Comparison of ENCODE assay signal across 26 mouse cellular contexts in the genomic region with DNA sequence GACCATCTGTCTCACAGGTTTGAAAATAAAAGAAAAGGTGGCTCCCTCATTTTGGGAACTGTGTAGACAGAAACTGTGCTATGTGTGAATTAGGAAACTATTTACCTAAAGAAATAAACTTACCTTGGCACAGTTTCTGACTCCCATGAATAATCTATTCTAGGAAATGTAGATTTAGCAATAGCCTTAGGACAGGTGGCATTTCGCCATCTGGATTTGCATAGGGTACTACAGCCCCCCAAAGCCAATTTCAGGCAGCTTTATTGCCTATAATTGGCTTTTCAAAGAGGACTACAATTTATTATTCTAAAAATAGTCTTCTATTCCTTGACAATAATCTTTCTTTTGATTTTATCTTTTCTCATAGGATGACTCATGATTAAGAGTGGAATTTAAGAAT.
A peak's percentile ranks its signal among the peaks of the same experiment; 100 is the strongest.
DNase-seq lines count a peak whose midpoint lies in the region; ATAC-seq and TF ChIP-seq lines count a peak whose summit lies in the region.
"Had no signal": no experiment of that assay in that cellular context is flagged by ENCODE, and none has a peak within 500 bp of the region (broad histone marks: within the 10 kb centered on the region; RNA-seq: fewer than 3 reads in every experiment).

No protein-coding gene starts in this region.

- no peaks in the 10 kb centered on the region for H3K27me3 ChIP-seq in forebrain, embryonic 13.5 days
- no peaks in the 10 kb centered on the region for H3K27me3 ChIP-seq in forebrain, embryonic 10.5 days (ENCODE audit: poor library complexity, severe bottlenecking)
- no peaks in the 10 kb centered on the region for H3K27me3 ChIP-seq in heart, adult 2 months (ENCODE audit: control insufficient read depth, insufficient read depth, low read length)
- H3K27me3 ChIP-seq in thymus, adult 2 months (ENCODE audit: control insufficient read depth, insufficient read depth, low read length): no peaks in the 10 kb centered on the region
- H3K27me3 ChIP-seq: embryonic facial prominence, embryonic 15.5 days; hindbrain, embryonic 12.5 days had no signal

- no peaks in the 10 kb centered on the region for H3K36me3 ChIP-seq in forebrain, embryonic 13.5 days (ENCODE audit: poor library complexity, severe bottlenecking)
- H3K36me3 ChIP-seq in forebrain, embryonic 10.5 days (replicated peaks): no peaks in the 10 kb centered on the region
- H3K36me3 ChIP-seq in heart, adult 2 months (ENCODE audit: control insufficient read depth, insufficient read depth, low read length): no peaks in the 10 kb centered on the region; the same call in 1 of the 2 replicates
- H3K36me3 ChIP-seq in thymus, adult 2 months (ENCODE audit: control insufficient read depth, insufficient read depth, low read length): no peaks in the 10 kb centered on the region
- H3K36me3 ChIP-seq: embryonic facial prominence, embryonic 15.5 days; G1E; heart, embryonic 10.5 days; hindbrain, embryonic 12.5 days had no signal

- H3K9me3 ChIP-seq in forebrain, embryonic 13.5 days (replicated peaks): no peaks in the 10 kb centered on the region
- H3K9me3 ChIP-seq in forebrain, embryonic 10.5 days: no peaks in the 10 kb centered on the region
- H3K9me3 ChIP-seq: embryonic facial prominence, embryonic 15.5 days; G1E; heart, embryonic 10.5 days; hindbrain, embryonic 12.5 days had no signal

- no peak overlapping the region for H3K27ac ChIP-seq in forebrain, embryonic 13.5 days
- no peak overlapping the region for H3K27ac ChIP-seq in forebrain, embryonic 10.5 days
- H3K27ac ChIP-seq in heart, adult 2 months: peak overlapping the region; percentile 70
- no peak overlapping the region for H3K27ac ChIP-seq in thymus, adult 2 months (ENCODE audit: control insufficient read depth, insufficient read depth, low read length)
- H3K27ac ChIP-seq: embryonic facial prominence, embryonic 15.5 days; gastrocnemius, adult 2 months; heart, embryonic 10.5 days; hindbrain, embryonic 12.5 days had no signal

- peak; percentile 85 for ATAC-seq in forebrain, embryonic 13.5 days
- ATAC-seq: CD4-positive, CD25-positive, alpha-beta regulatory T cell, adult 4 months; hindbrain, embryonic 16.5 days had no signal

- no peak overlapping the region for H3K4me3 ChIP-seq in forebrain, embryonic 13.5 days
- H3K4me3 ChIP-seq in forebrain, embryonic 10.5 days: no peak overlapping the region
- H3K4me3 ChIP-seq in heart, adult 2 months: no peak overlapping the region
- no peak overlapping the region for H3K4me3 ChIP-seq in thymus, adult 2 months (ENCODE audit: control insufficient read depth, insufficient read depth, low read length)
- H3K4me3 ChIP-seq: embryonic facial prominence, embryonic 15.5 days; erythroblast, embryonic 14.5 days; gastrocnemius, adult 2 months; heart, embryonic 10.5 days; hindbrain, embryonic 12.5 days had no signal

- no peak for TF ChIP-seq POLR2A in heart, adult 2 months (IDR thresholded peaks at IDR 0.05; ENCODE audit: insufficient read depth, low read depth, low read length)
- no peak for TF ChIP-seq POLR2A in brain, embryonic 14.5 days (IDR thresholded peaks at IDR 0.05; ENCODE audit: borderline replicate concordance, extremely low read depth, insufficient read depth, insufficient read length, poor library complexity, severe bottlenecking)
- no peak for TF ChIP-seq POLR2A in thymus, adult 2 months (IDR thresholded peaks at IDR 0.05; ENCODE audit: control insufficient read depth, extremely low read depth, insufficient read depth, low read length, poor library complexity)

- 80% methylated on average over 1 of the region's 1 CpGs for WGBS in forebrain, embryonic 13.5 days
- 83% methylated on average over 1 of the region's 1 CpGs for WGBS in forebrain, embryonic 10.5 days
- 73% methylated on average over 1 of the region's 1 CpGs for WGBS in heart, adult 2 months
- WGBS in thymus, adult 2 months: 95% methylated on average over 1 of the region's 1 CpGs

- no peak for TF ChIP-seq EP300 in heart, adult 2 months (IDR thresholded peaks at IDR 0.05; ENCODE audit: insufficient read depth, low read depth, low read length)

- no peaks in the 10 kb centered on the region for H3K79me2 ChIP-seq in heart, adult 2 months (replicated peaks; ENCODE audit: control insufficient read depth, insufficient read depth, low read length)

- no peaks in the 10 kb centered on the region for H3K4me1 ChIP-seq in forebrain, embryonic 13.5 days
- H3K4me1 ChIP-seq in forebrain, embryonic 10.5 days: no peaks in the 10 kb centered on the region
- H3K4me1 ChIP-seq in heart, adult 2 months (ENCODE audit: control insufficient read depth, insufficient read depth, low read length): no peaks in the 10 kb centered on the region
- H3K4me1 ChIP-seq in thymus, adult 2 months (replicated peaks; ENCODE audit: control insufficient read depth, insufficient read depth, low read length): no peaks in the 10 kb centered on the region
- H3K4me1 ChIP-seq: embryonic facial prominence, embryonic 15.5 days; heart, embryonic 10.5 days; hindbrain, embryonic 12.5 days had no signal

- no peak for DNase-seq in forebrain, embryonic 10.5 days (ENCODE audit: extremely low spot score, low spot score)
- DNase-seq in heart, adult 2 months: no peak
- DNase-seq in heart, adult 9 months (ENCODE audit: low spot score in 2 of 2): no peak
- peak; percentile 39 for DNase-seq in kidney, adult 9 months
- no peak for DNase-seq in kidney, postnatal 4 days
- peak; percentile 86 for DNase-seq in brain, embryonic 14.5 days (ENCODE audit: low read depth)
- DNase-seq in thymus, adult 2 months: no peak
- DNase-seq: adrenal gland, adult 8-10 months; adrenal gland, postnatal 36 days; B cell, adult 2 months; cerebellum, adult 11 months; cerebellum, adult 8-10 months; cerebellum, postnatal 14 days; embryo, embryonic 11 days; gastrocnemius, adult 2 months; gastrocnemius, postnatal 25 days; heart, postnatal 10 days; heart, postnatal 4 days had no signal

- no peak for TF ChIP-seq CTCF in heart, adult 2 months (IDR thresholded peaks at IDR 0.05)
- TF ChIP-seq CTCF in brain, embryonic 14.5 days (IDR thresholded peaks at IDR 0.05; ENCODE audit: borderline replicate concordance, extremely low read depth, insufficient read depth, insufficient read length): no peak
- no peak for TF ChIP-seq CTCF in thymus, adult 2 months (IDR thresholded peaks at IDR 0.05; ENCODE audit: borderline replicate concordance, control insufficient read depth, extremely low read depth, insufficient read depth, low read length, poor library complexity)

- intact Hi-C loops in heart, adult 2 months (cut with DNase I): loop anchor here (10.0 kb wide), 1 partner anchor 116 kb away; no protein-coding TSS in a partner anchor

- H3K4me2 ChIP-seq in forebrain, embryonic 13.5 days: no peak overlapping the region
- H3K4me2 ChIP-seq: embryonic facial prominence, embryonic 15.5 days; hindbrain, embryonic 12.5 days had no signal

- H3K9ac ChIP-seq in forebrain, embryonic 13.5 days: no peak overlapping the region
- H3K9ac ChIP-seq in heart, adult 2 months (ENCODE audit: low read depth, low read length): no peak overlapping the region
- H3K9ac ChIP-seq: embryonic facial prominence, embryonic 15.5 days; hindbrain, embryonic 12.5 days had no signal

Comparison
In these comparisons a context has a peak if more than half of its experiments do, and no peak if none do; other contexts are left out.
1. DNase-seq: peak in kidney, adult 9 months (single experiment) and brain, embryonic 14.5 days (single experiment); none in forebrain, embryonic 10.5 days (single experiment), heart, adult 2 months (0 of 2), heart, adult 9 months (0 of 2), kidney, postnatal 4 days (0 of 2) and thymus, adult 2 months (single experiment).